Comparison of ENCODE assay signal across 6 mouse cellular contexts in genomic region chr3:95212889-95213608, GRCm38 (mm10). TPM values are rescaled to one million over a fixed set of nuclear protein-coding genes. Genes with fewer than 3 reads are reported as not detected.
"Had no signal": no experiment of that assay in that cellular context is flagged by ENCODE, and none has a peak within 500 bp of the region (broad histone marks: within the 10 kb centered on the region; RNA-seq: fewer than 3 reads in every experiment).

No protein-coding gene starts in this region.

RNA-seq across cellular contexts. Expression of gene Gm128, which starts 28.3 kb away (rescaled TPM):
- total RNA-seq: left cerebral cortex, postnatal 10 days; monocyte, adult 5-6 weeks had no signal

RNA-seq across cellular contexts. Expression of gene Bnipl, which starts 37.9 kb away (rescaled TPM):
- total RNA-seq: megakaryocyte, adult 5-6 weeks; monocyte, adult 5-6 weeks had no signal
- polyA plus RNA-seq: liver, embryonic 16.5 days; macrophage; midbrain, embryonic 16.5 days had no signal
